Mouse (Mus musculus) layer of hippocampus, adult 2 months (tissue): ENCODE measurements around the gene Cipc. TPM values are rescaled to one million over a fixed set of nuclear protein-coding genes. Genes with fewer than 3 reads are reported as not detected.

ENCODE experiments used
- DNase-seq, 2 experiments: peaks; one replicate each; pipeline ENCODE4 v3.0.0; 2022; ENCODE audit warnings: low spot score in 2 of 2
- H3K27ac ChIP-seq: fragments of 200-600 bp; 2 replicates; pipeline ENCODE4 v1.8.1; 2022
- H3K4me3 ChIP-seq: fragments of 200-600 bp; 2 replicates; pipeline ENCODE4 v1.8.1; 2022; ENCODE audit warnings: mild to moderate bottlenecking
- CTCF ChIP-seq: fragments of 200-600 bp; conservative IDR thresholded peaks from 2 replicates; pipeline ENCODE4 v1.8.1; 2022; ENCODE audit warnings: antibody characterized with exemption, mild to moderate bottlenecking, moderate library complexity
- total RNA-seq, 2 experiments: library from RNA; stranded (reverse); gene quantifications; 2 replicates each; pipeline ENCODE4 v1.2.3; 2021

The Cipc gene
- total RNA-seq, 2 experiments from 2014 or later: 73.4 to 83.6 TPM

- peak within 1 kb of the TSS; percentile 58 for H3K4me3 ChIP-seq
- H3K27ac ChIP-seq: peak within 1 kb of the TSS; percentile 86
- DNase-seq: no peak
- TF ChIP-seq CTCF: peak; percentile 72
Measured at GRCm38 (mm10) chr12:86989890-86990754, 43.3 kb downstream of the Cipc start, which contains the start of gene Zdhhc22. Gene Zdhhc22, minus strand, starts transcription at chr12:86990430.

GRCm38 (mm10) chr12:86990755-86991110 is 43.9 kb downstream of the Cipc start:
- TF ChIP-seq CTCF: no peak
- DNase-seq: no peak
- Histone ChIP-seq H3K4me3 (peak overlapping the region; percentile 58), H3K27ac (peak overlapping the region; percentile 86; the same call in 1 of the 2 replicates)

DNA sequence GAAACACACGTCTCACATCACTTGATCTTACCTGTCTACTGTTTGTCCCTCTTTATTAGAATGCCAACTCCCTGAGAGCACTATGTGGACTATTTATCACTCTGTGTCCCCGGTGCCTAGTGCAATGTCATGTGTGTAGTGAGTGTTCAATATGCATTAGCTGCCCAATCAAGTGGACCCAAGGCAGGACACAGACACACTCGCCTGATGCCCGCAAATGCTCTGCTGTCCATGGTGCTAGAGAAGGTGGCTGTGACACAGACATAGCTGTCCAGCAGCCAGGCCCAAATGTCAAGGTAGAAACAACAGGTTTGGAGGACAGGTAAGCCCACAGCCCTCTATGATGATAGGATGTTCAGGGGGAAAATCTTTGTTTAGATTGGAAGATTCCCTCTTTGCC is 47.3 kb downstream of the Cipc start:
- no peak for TF ChIP-seq CTCF
- no peak for DNase-seq
- no peak overlapping the region for H3K4me3 ChIP-seq
- H3K27ac ChIP-seq: no peak overlapping the region

GRCm38 (mm10) chr12:86994776-86995175 is 47.9 kb downstream of the Cipc start:
- no peak for DNase-seq
- no peak overlapping the region for H3K4me3 ChIP-seq
- H3K27ac ChIP-seq: no peak overlapping the region
- no peak for TF ChIP-seq CTCF

GRCm38 (mm10) chr12:86995931-86996330 is 49.1 kb downstream of the Cipc start:
- Histone ChIP-seq H3K4me3 (no peak overlapping the region), H3K27ac (no peak overlapping the region)
- TF ChIP-seq CTCF: peak; percentile 18; the same call in 1 of the 2 replicates
- DNase-seq: no peak

DNA sequence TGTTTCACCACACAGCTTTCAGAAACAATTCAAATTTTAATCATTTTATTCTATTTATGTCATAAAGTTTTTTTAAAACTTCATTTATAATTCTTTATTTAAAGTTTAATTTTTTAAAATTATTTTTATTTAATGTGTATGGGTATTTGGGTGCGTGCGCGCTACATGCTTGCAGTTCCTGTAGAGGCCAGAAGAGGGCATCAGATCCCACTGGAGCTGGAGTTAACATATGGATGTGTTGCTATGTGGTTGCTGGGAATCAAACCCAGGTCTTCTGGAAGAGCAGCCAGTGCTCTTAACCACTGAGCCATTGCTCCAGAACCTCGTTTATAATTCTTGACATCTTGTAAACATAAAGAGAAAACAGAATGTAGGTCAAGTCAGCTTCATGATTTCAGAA is 51.9 kb downstream of the Cipc start:
- peak; percentile 60 for TF ChIP-seq CTCF
- DNase-seq: no peak
- Histone ChIP-seq H3K4me3 (no peak overlapping the region), H3K27ac (no peak overlapping the region)

DNA sequence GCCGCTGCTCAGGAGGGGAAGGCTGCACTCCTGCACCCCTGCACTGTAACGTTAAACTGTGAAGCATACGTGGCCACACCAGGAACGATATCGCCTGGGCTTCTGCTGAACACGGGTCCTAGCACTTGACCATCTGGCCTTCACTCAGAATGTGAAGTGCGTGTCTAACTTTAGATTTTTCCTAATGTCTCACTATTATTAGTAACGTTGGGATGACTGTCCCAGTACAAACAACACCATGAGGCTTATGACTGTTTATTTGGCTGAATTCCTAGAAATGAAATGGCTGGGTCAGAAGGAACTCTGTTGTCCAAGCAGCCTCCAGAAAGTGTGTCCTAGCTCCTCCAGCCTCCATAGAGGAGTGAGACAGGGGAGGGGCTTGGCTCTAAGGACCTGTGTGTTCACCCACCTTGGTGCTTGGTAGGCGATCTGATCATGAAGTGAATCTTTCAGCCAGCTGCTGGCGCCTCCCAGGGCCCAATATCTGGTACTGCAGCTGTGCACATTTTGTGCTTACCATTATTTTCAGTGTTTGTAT is 52.5 kb downstream of the Cipc start:
- no peak overlapping the region for H3K27ac ChIP-seq
- H3K4me3 ChIP-seq: no peak overlapping the region
- TF ChIP-seq CTCF: peak; percentile 71
- no peak for DNase-seq

- no peak overlapping the region for H3K4me3 ChIP-seq
- H3K27ac ChIP-seq: no peak overlapping the region
- TF ChIP-seq CTCF: peak; percentile 63
- no peak for DNase-seq
Measured at GRCm38 (mm10) chr12:87000151-87000839, 53.5 kb downstream of the Cipc start.

DNA sequence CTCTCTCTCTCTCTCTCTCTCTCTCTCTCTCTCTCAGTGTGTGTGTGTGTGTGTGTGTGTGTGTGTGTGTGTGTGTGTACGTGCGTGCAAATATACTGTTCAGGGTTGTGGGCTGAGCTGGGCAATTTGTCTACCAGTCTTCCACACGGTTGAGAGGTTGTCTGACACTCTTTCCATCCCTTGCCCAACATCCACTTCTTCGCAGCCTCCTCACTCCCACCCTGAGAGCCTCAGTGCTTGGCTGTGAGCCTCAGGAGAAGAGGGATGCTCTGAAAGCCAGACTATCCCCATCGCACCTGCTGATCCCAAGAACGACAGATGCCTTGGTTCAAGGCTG is 54.0 kb downstream of the Cipc start:
- no peak overlapping the region for H3K27ac ChIP-seq
- H3K4me3 ChIP-seq: no peak overlapping the region
- no peak for TF ChIP-seq CTCF
- DNase-seq: no peak

DNA sequence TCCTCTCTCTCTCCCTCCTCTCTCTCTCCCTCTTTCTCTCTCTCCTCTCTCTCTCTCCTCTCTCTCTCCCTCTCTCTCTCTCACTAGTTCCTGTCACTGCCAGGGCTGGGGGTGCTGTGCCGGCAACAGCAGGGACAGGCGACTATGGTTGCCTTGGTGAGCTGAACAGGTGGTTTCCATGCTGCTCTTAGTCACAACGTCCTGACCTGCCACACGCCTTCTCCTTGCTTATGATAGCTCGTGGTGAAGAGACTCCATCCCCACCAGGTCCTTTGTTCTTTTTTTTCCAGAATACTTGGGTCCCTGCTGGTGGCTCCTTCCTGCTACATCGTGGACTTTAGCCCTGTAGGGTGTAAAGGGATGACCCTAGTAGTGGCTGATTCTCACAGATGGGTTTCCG is 55.4 kb downstream of the Cipc start:
- no peak overlapping the region for H3K27ac ChIP-seq
- TF ChIP-seq CTCF: no peak
- no peak overlapping the region for H3K4me3 ChIP-seq
- DNase-seq: no peak

DNA sequence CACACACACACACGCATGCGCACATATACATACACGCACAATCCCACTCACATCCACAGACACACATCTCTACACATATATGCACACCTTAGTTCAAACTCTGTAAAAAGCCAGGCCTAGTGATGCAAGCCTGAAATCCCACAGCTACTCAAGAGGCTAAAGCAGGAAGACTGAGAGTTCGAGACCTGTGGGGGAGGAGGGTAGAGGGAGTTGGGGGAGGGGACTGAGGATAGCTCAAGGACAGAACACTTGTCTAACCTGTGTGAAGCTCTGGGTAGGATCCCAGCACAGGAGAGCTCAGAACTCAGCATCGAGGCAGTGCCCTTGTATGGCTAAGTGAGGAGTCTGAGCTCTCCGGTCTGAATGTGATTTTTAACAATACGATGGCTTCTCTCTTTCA is 56.0 kb downstream of the Cipc start:
- H3K4me3 ChIP-seq: no peak overlapping the region
- no peak for TF ChIP-seq CTCF
- no peak overlapping the region for H3K27ac ChIP-seq
- DNase-seq: no peak

GRCm38 (mm10) chr12:87003606-87004005 is 56.8 kb downstream of the Cipc start:
- DNase-seq: no peak
- Histone ChIP-seq H3K27ac (no peak overlapping the region), H3K4me3 (no peak overlapping the region)
- no peak for TF ChIP-seq CTCF

- no peak overlapping the region for H3K4me3 ChIP-seq
- no peak for DNase-seq
- H3K27ac ChIP-seq: no peak overlapping the region
- TF ChIP-seq CTCF: no peak
Measured at GRCm38 (mm10) chr12:87004596-87004995, 57.8 kb downstream of the Cipc start.

Other genes with a start within 250 kb of the Cipc start
- gene Angel1, start 220.6 kb upstream of the Cipc start, total RNA-seq: 1 to 10 TPM; 5.6 to 5.8 TPM
- not detected for gene Lrrc74a, start 212.7 kb upstream of the Cipc start, total RNA-seq
- gene Irf2bpl, start 62.2 kb upstream of the Cipc start, total RNA-seq: 10 to 100 TPM; 69.8 to 70.2 TPM
- 1 to 10 TPM; 8.6 to 9.0 TPM for gene Zdhhc22, start 43.4 kb downstream of the Cipc start, total RNA-seq
- 10 to 100 TPM; 38.1 to 39.3 TPM for gene Tmem63c, start 74.3 kb downstream of the Cipc start, total RNA-seq
- 1 to 10 TPM; 1.9 to 2.5 TPM for gene Ngb, start 155.5 kb downstream of the Cipc start, total RNA-seq
- 10 to 100 TPM; 48.7 to 50.9 TPM for gene Gstz1, start 200.1 kb downstream of the Cipc start, total RNA-seq
- gene Pomt2, start 200.9 kb downstream of the Cipc start, total RNA-seq: 10 to 100 TPM; 16.4 to 16.5 TPM